Mouse (Mus musculus) erythroid progenitor cell, adult 5-6 weeks (primary cell): Measurements from ENCODE around the gene Stk4. TPM values are rescaled to one million over a fixed set of nuclear protein-coding genes. Genes with fewer than 3 reads are reported as not detected.

Experiments
- ATAC-seq: replicated peaks from 2 replicates; pipeline ENCODE4 v1.8.0; 2016; ENCODE audit warnings: moderate number of reproducible peaks, mild to moderate bottlenecking, moderate TSS enrichment, inconsistent platforms; ENCODE audit not compliant: poor library complexity, low FRiP score, severe bottlenecking
- total RNA-seq, 2 experiments: library from RNA; stranded (forward) in 1 of 2; stranded (reverse) in 1 of 2; fragments of 150-400 nt in 1 of 2; fragments of 186-747, 209-891 nt in 1 of 2; gene quantifications; 2 replicates each; pipeline versions ENCODE4 v1.2.3 to v1.2.4; 2015 to 2017; ENCODE audit warnings: low replicate concordance in 2 of 2

The Stk4 gene
- total RNA-seq, 2 experiments from 2014 or later = 40.8 to 62.5 TPM

DNA sequence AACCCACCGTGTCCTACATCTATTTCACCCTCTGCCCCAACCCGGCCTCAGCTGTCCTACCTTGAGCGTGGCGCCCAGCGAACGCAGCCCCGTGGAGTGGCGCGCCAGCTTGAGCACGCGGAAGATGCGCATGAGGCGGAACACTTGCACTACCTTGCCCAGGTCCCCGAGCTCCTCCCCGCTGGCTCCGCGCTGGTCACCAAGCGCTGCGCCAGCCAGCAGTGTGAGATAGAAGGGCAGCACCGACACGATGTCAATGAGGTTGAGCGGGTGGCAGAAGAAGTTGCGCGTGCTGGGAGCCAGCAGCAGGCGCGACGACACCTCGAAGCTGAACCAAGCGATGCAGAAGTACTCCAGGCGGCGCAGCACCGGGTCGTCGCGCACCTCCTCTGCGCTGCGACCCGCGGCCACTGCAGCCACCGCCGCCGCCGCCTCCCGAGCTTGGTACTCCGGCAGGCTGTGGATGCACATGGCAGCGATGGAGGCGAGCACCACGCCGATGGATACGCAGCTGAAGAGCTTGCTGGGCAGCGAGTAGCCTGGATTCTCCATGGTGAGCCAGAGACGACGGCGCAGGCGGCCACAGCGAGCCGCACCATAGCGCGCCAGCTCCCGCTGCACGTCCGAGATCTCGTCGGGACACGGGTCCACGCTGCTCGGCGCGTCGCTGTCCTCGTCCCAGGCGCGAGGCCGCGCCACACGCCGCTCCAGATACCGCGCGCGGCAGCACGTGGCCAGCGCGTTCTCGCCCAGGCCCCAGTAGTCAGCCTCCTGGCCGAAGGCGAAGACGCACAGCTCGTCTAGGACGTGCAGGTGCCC is 97.8 kb downstream of the Stk4 start:
- no peak for ATAC-seq

DNA sequence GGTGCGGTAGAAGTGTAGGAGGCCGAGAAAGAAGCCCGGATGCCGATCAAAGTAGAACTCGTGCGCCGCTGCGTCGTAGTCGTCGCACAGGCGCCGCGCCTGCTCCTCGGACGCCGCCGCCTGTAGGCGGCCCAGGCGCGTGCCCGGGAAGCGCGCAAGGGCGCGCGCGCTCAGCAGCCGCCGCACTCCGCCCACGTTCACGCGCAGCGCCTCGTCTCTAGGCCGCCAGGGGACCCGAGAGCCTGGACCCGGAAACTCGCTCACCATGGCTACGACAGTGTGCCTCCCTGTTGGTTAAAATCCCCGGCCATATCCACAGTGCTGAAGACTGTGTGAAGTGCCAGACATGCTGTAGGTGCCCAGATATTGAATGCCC is 98.4 kb downstream of the Stk4 start:
- no peak for ATAC-seq

DNA sequence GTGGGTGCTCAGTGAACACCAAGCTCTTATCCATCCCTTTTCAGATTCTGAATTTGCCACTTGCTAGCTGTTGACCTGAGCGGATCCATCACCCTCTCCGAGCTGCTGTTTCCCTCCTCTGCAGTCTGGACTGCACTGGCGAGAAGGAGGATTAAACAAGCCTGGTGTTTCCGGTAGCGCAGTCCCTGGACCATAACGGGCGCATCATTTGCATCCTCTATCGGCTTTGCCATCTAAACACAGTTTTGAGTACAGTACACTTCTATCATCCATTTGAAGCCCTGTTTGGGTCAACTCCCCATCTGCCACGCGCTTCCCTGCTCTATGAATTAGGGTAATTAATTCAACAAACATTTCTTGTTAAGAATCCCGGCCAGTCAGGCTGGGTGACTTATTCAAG is 100.2 kb downstream of the Stk4 start:
- no peak for ATAC-seq

- ATAC-seq = no peak
Observed at GRCm38 (mm10) chr2:164170902-164171301, 100.8 kb downstream of the Stk4 start, which contains the start of gene Kcns1. Gene Kcns1, minus strand, starts transcription at chr2:164171113.

DNA sequence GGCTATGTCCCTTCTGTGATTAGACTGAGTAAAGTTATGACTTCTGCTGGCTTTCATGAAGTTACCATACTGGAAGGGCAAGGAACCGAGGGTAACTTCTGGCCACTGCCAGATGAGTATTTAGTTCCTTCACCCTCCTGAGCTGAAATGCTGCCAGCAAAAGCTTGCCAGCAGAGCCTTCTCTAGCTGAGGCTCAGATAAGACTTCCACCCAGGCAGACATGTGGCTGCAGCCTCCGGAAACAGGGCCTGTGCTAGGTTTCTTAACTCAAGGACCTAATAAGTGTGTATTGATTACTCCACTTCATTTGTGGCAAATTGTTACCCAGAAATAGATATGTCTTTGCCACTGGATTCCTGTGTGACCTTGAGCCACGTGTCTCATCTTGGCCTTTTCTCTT is 103.3 kb downstream of the Stk4 start:
- no peak for ATAC-seq

GRCm38 (mm10) chr2:164174649-164175395 is 104.7 kb downstream of the Stk4 start:
- no peak for ATAC-seq

DNA sequence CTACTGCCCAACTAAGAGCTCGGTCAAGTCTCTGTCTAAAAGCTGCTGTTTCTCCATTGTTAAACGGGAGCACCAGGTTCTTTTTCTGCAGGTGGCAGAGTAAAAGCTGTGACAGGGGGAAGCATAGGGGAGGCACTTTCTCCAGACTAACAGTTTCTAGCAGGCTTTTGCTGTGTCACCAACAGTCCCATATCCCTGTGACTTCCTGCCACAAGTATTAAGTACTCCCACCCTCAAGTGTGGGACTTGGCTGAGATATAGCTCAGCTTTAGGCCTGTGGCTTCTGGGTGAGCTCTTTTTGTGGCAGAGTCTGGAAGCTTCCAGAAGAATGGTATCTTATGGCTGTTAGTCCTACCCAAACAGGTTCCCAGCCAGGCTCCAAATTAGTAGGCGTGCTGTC is 105.7 kb downstream of the Stk4 start:
- ATAC-seq = no peak

DNA sequence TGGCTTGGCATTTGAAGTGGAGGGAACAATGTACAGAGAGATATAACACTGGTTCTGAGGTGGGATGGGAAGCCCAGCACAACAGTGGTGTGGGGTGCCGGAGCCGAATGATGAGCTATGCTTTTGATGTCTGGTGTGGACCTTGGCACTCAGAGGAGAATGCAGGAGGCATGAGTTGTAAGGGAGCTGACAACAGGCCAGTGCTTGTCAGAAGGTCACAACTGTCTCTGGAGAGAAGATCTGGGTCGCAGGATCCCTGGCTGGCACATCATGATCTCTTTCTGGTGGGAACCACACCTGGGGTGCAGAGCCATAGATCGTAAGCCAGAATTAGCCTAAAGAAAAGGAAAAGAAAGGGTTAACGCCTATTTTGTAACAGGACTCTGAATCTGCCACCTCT is 107.7 kb downstream of the Stk4 start:
- ATAC-seq = no peak

- no peak for ATAC-seq
Observed at GRCm38 (mm10) chr2:164180124-164180523, 110.0 kb downstream of the Stk4 start.

DNA sequence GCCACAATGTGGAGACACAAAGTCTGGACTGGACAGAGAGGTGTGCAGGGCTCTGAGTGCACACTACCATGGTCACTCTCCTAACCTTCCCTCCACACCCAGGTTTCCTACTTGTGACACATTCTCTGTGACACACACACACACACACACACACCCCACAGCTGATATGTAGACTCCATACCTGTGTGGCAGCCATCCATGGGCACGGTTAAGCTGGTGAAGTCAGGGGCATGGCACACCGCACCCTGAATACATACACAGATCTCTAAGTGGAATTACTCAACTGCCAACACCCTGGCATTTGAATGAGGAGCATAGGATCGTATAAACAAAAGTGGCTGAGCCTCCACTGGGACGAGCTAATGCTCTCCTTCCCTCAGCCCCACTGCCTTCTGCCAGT is 110.6 kb downstream of the Stk4 start:
- no peak for ATAC-seq

- no peak for ATAC-seq
Observed at GRCm38 (mm10) chr2:164182692-164183255, 112.7 kb downstream of the Stk4 start, which contains the start of gene Wfdc5. Gene Wfdc5, minus strand, starts transcription at chr2:164182742.

DNA sequence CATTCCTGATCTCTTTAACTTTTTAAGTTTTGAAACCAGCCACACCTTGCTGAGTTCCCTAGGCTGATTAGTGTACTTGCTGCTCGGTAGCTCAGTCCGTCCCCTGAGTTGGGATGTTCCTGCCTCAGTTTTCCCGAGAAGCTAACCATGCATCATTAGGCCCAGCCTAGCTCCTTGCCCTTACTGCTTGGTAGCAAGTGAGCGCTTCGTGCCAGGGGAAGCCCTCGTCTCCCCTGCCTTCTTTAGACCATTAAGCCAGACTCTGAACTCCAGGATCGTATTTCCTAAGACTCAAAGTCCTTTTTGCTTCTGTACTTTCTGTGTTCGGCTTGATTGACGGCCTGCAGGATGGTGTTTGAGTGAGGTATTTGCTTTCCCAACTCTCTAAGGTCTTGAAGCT is 113.2 kb downstream of the Stk4 start:
- no peak for ATAC-seq

- ATAC-seq = no peak
Observed at GRCm38 (mm10) chr2:164184145-164184719, 114.1 kb downstream of the Stk4 start.

GRCm38 (mm10) chr2:164188722-164189121 is 118.6 kb downstream of the Stk4 start:
- ATAC-seq = 0 out of 2 replicates have a peak, but pooled peaks have one; percentile 49

DNA sequence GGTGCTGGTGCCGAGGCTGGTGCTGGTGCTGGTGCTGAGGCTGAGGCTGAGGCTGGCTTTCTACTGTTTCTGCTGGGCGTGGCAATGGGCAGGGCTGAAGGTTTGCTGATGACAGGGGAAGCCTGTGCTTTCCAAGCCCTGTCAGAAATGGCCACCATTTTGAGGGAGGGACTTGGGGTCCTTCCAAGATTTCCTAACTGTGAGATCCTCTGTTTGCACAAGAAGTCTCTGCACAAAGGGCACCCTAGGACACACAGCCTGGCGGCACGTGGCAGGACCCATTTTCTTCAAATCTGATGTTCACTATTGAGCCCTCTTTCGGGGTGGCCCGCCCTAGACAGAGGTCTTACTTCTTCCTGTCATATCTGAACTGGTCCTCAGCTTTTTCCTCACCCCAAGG is 120.5 kb downstream of the Stk4 start, which contains the start of gene Wfdc12:
Wfdc12 (minus strand) TSS at position 33 of the 400 bp plus-strand sequence.
- no peak for ATAC-seq

GRCm38 (mm10) chr2:164192279-164192678 is 122.2 kb downstream of the Stk4 start:
- ATAC-seq = no peak

DNA sequence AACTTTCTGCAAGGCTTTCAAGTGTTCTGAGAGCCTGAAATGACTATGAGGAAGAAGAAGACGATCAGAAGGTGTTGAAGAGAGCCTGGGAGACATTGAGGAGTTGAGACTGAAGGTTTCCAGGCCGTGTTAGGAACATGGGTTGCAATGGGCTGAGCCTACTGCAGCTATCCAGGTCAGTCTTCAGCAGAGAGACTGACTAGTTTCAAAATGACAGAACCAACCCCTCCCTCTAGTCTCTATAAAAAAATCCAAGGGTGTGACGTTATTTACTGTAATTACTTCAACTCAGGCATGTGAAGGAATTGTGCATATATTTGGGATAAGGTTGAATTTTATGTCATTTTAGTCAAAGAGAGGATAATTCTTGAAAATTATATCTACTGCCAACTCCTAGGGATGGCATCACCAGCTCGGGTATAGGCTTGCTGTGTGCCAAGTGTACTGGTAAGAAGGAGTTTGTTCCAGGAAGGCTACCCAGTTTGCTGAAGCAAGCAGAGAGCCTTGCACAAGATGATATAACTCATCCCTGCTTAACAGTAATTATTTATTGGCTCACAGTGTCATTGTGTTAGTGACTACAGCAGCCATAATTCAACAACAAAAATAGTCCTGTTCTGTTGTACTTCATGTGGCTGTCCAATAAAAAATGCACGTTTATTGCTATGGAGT is 125.0 kb downstream of the Stk4 start:
- ATAC-seq = no peak

DNA sequence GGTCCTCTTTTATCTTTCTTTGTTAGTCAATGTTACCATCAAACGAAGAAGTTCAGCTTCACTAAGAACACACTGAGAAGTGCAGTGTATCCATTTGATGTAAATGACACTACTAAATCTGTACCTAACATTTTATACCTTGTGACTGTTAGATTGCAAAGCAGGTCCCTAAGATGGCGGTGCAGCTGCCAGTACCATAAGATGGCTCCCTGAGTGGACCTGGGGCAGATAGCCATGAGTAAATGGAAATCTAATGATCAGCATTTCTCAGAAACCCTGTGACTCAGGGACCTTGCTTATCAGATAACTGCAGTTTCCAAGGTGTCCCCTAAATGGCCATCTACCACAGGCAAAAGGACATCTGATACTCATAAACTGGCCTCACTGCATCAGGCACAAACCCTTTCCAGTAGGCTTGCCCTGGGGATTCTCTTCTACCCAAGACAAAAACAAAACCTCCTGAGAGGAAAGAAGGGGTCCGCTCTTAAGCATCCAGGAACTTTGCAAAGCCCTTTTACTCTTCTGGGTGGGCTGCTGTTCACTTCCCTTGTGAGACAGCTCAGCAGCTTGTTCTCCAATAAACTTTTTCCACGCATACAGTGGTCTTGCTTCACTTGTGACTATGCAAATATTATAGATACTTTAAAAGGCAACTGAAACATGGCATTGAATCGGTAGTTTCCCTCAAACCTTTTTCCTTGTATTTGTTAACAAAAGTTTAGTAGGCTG is 126.0 kb downstream of the Stk4 start:
- ATAC-seq = no peak

GRCm38 (mm10) chr2:164196700-164196990 is 126.5 kb downstream of the Stk4 start:
- ATAC-seq = no peak
